Mouse (Mus musculus): ENCODE results near the gene Clic1.

Gene Clic1

DNA sequence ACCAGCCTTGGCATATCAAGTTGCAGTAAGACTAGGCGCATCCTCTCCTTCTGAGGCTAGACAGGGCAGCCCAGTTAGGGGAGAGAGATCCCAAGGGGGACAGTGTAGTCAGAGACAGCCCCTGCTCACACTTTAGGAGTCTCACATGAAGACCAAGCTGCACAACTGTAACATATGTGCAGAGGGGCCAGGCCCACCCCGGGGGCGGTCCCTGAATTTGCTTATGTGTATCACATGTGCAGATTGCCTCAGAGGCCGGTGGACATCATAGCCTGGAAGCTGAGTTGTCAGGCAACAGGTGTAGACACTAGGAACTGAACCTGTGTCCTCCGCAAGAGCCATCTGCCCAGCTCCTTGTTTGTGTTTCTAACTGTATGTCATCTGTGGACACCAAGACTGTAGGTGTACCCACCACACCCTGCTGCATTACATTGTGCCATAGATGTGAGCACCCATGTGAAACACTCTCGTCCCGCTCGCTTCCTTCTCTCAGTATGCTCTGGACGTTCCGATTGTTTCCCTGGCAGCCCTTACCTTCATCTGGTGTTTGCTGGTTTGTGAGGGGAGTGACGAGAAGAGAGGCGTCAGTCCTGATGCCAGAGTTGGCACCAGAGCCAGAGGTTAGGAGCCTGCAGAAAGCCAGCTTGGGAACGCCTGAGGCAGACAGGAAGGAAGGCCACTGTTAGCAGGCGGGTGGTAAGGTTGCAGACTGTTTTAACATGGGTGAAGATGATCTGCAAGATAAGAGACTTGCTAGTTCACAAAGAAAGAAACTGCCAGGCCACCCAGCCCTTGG lies 42.8 kb downstream of the Clic1 start:
- DNase-seq (ENCODE audit: low spot score): no peak

DNA sequence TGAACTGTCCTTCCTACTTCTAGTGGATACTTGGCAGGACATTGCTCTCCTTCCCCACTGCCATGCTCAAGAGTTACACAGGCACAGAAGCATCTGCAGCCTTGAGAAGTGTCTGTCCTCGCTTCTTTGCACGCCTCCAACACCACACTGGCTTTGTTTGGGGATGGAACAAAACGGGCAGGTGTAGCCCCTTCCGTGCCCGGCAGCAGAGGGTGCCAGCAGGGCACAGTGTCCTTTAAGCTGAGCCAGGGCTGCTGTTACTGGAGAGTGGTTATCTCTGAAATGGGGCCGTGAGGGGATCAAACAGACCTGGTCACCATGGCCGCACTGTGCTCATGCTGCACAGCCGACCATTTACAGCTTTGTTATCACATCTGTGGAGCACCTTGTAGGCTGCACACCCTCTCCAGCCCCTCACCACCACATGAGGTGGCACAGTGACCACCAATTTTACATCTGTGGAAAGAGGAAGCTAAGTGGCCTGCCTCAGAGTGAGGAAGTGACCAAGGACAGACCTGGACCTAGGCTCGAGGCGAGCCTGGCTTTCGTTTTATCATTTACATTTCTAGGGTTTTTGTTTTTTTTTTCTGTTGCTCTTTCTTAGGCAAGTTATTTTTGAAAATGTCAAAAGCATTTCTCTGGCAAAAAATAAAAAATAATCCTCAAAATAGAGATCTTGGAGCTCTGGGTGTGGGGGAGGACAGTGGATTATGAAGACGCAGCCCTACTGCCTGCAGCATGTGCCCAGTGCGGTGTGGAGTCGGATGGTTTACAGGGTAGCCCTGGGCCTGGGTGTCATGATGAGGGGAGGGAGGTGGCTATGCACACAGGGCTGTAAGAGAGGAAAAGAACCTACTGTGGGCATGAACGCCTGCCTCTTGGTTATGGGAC lies 45.0 kb downstream of the Clic1 start:
- DNase-seq (ENCODE audit: low spot score): no peak

DNA sequence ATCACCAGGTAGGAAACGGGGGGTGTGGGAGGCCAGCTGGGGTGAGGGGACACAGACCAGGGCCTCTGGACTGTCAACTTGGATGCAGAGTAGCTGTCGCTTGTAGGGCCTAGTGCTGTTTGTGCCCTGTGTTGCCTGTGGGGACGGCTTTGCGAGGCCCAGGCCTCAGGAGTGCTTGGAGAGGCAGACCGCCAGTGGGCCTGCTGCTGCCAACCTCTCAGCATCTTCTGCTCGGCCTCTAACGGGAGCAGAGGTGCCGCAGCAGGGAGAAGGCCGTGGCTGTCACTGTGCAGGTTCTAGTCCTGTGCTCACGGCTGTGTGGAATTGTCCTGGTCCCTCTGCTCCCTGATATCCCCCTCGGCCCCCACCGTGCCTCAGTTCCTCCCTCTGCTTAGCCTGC lies 46.8 kb downstream of the Clic1 start:
- no peak for DNase-seq (ENCODE audit: low spot score)

- no peak for DNase-seq (ENCODE audit: low spot score)
These were observed 47.4 kb downstream of the Clic1 start for GRCm38 (mm10) chr17:35097164-35097655.

GRCm38 (mm10) chr17:35100196-35100765 lies 50.5 kb downstream of the Clic1 start:
- no peak for DNase-seq (ENCODE audit: low spot score)

DNA sequence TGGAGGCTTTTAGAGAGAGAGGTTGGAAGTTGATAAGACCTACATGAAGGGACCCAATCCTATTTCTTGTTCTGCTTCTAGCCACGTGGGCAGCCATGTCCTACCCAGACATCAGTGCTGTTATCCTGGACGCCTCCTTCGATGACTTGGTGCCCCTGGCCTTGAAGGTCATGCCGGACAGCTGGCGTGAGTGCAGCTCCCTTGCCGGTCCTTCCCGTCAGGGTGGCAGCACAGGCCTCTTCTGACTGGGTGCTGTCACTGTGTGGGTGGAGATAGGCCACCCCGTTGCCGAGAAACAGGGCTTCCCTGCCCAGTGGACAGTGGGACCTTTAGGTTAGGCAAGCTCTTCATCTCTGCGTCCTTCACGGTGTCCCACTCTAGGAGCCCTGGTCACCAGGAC lies 51.4 kb downstream of the Clic1 start:
- no peak for DNase-seq (ENCODE audit: low spot score)

- DNase-seq (ENCODE audit: low spot score): no peak
These were observed 52.5 kb downstream of the Clic1 start for GRCm38 (mm10) chr17:35102299-35102698.

GRCm38 (mm10) chr17:35103221-35103690 lies 53.5 kb downstream of the Clic1 start:
- no peak for DNase-seq (ENCODE audit: low spot score)

DNA sequence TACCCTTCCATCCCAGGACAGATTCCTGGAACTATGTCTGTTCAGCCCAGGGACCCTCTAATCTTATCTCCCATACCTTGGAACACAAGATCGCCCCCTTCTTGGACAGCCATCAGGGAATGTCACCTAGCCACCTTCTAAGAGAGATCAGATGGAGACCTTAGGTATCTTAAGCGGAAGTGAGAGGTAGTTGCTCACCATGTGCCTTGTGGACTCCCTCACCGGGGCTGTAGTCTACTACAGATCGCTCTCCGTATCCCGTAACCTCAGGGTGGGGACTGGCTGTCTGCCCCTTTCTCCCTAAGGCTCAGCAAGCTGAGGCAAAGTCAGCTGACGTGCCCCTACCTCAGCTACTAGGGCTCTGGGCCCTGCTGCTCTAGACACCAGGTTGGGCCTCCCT lies 54.3 kb downstream of the Clic1 start:
- no peak for DNase-seq (ENCODE audit: low spot score)

DNA sequence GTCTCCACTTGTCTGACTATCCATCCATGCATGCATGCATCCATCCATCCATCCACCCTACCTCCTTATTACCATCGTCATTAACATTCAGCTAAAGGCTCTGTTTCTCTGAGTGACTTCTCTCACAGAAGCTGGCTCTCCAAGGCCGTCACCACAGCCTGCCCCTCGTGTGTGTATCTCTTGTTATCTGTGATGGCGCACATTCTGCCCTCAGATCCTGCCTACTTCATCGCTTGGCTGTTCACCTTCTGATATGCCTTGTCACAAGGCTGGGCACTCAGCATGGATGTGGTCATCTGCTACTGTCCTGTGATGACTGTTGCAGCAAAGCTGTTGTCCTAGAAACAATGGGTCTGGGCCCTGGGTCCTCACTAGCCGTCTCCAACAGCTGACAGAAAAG lies 55.0 kb downstream of the Clic1 start:
- no peak for DNase-seq (ENCODE audit: low spot score)

DNA sequence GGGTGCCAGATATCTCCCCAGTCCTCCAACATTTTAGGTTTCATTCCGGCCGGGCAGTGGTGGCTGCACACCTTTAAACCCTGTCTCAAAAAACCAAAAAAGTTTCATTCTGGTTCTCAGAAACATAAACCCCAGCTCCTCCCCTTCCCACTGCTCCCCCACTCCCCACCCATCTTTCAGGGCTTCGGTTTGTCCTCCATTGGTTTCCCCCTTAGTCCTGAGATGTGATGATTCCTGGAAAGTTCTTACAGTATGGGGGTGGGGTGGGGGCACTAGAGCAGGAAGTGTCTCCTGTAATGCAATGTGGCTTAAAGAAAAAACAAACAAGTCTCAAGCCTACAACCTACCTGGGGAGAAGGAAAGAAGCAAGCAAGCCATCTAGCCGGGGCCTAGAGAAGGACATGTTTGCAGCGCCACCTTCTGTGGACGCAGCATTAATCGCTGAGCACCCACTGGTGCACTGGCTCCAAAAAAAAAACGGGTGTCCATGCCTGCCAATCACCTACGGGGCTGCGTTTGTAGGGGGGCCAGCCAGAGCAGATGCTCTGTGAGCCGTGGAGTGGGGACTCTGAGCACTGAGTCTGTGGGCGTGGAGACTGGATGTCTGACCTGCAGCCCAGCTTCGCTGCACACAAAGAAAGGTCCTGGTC lies 56.1 kb downstream of the Clic1 start:
- DNase-seq (ENCODE audit: low spot score): no peak

- DNase-seq (ENCODE audit: low spot score): no peak
These were observed 56.8 kb downstream of the Clic1 start for GRCm38 (mm10) chr17:35106522-35106921.

GRCm38 (mm10) chr17:35108097-35108496 lies 58.3 kb downstream of the Clic1 start, which contains the start of gene Ly6g5c:
TSS of gene Ly6g5c (plus strand) at chr17:35108279.
- no peak for DNase-seq (ENCODE audit: low spot score)

Measured in ovary, postnatal 14 days (tissue).